Mouse (Mus musculus) C2C12 (cell line): ENCODE data around the gene Mthfr.

Experiments used
- CEBPB ChIP-seq: IDR thresholded peaks from one replicate; pipeline ENCODE4 v1.6.1; 2011; ENCODE audit warnings: low read depth, mild to moderate bottlenecking, control low read depth, moderate library complexity
- CTCF ChIP-seq: IDR thresholded peaks from one replicate; pipeline ENCODE4 v1.5.1; 2011; ENCODE audit not compliant: control insufficient read depth, insufficient read depth, insufficient read length
- FOSL1 ChIP-seq: IDR thresholded peaks from one replicate; pipeline ENCODE4 v1.8.0; 2011; ENCODE audit warnings: mild to moderate bottlenecking, low read length; ENCODE audit not compliant: poor library complexity, insufficient read depth, severe bottlenecking
- MAX ChIP-seq: IDR thresholded peaks from one replicate; pipeline ENCODE4 v1.6.1; 2011; ENCODE audit warnings: mild to moderate bottlenecking, control low read depth
- USF1 ChIP-seq: IDR thresholded peaks from one replicate; pipeline ENCODE4 v1.6.1; 2011; ENCODE audit warnings: low read depth, mild to moderate bottlenecking, control low read depth, moderate library complexity

GRCm38 (mm10) chr4:148075259-148075658 lies 36.4 kb downstream of the Mthfr start:
- TF ChIP-seq CTCF (no peak), MAX (no peak), FOSL1 (no peak), USF1 (no peak), CEBPB (no peak)
